In genomic region chr9:23045486-23045885, GRCm38 (mm10) we compare ENCODE assay signal across 25 mouse cellular contexts.
"Had no signal": no experiment of that assay in that cellular context is flagged by ENCODE, and none has a peak within 500 bp of the region (broad histone marks: within the 10 kb centered on the region; RNA-seq: fewer than 3 reads in every experiment).

No protein-coding gene starts in this region.

- DNase-seq: gastrocnemius, postnatal 14 days; gastrocnemius, postnatal 36 days; heart, adult 11 months; heart, adult 2 months; heart, postnatal 14 days; heart, postnatal 36 days; kidney, adult 11 months; kidney, adult 2 months; kidney, adult 9 months; kidney, postnatal 14 days; kidney, postnatal 36 days had no signal

- H3K9me3 ChIP-seq: heart, embryonic 13.5 days; heart, embryonic 15.5 days; hindbrain, embryonic 13.5 days; hindbrain, embryonic 15.5 days; kidney, embryonic 15.5 days; limb, embryonic 13.5 days; limb, embryonic 15.5 days; liver, embryonic 12.5 days had no signal

- H3K36me3 ChIP-seq: heart, embryonic 13.5 days; heart, embryonic 15.5 days; hindbrain, embryonic 13.5 days; hindbrain, embryonic 15.5 days; kidney, embryonic 15.5 days; limb, embryonic 13.5 days; limb, embryonic 15.5 days; liver, embryonic 12.5 days had no signal

- ATAC-seq: hindbrain, postnatal 0 days; intestine, embryonic 16.5 days; liver, embryonic 12.5 days had no signal

- H3K9ac ChIP-seq: heart, embryonic 13.5 days; heart, embryonic 15.5 days; hindbrain, embryonic 13.5 days; hindbrain, embryonic 15.5 days; kidney, embryonic 15.5 days; limb, embryonic 13.5 days; limb, embryonic 15.5 days; liver, embryonic 12.5 days; liver, embryonic 14.5 days had no signal

- H3K4me2 ChIP-seq: heart, embryonic 11.5 days; heart, embryonic 13.5 days; heart, embryonic 15.5 days; hindbrain, embryonic 13.5 days; hindbrain, embryonic 15.5 days; kidney, embryonic 15.5 days; limb, embryonic 13.5 days; limb, embryonic 15.5 days; liver, embryonic 12.5 days had no signal

- H3K27ac ChIP-seq: heart, adult 2 months; heart, embryonic 13.5 days; heart, embryonic 15.5 days; hindbrain, embryonic 13.5 days; hindbrain, embryonic 15.5 days; hindbrain, postnatal 0 days; kidney, embryonic 15.5 days; kidney, postnatal 0 days; left cerebral cortex, adult 2 months; limb, embryonic 13.5 days; limb, embryonic 15.5 days; liver, embryonic 12.5 days; liver, embryonic 14.5 days had no signal

- H3K4me1 ChIP-seq: hindbrain, embryonic 15.5 days; liver, embryonic 12.5 days had no signal

- H3K27me3 ChIP-seq: heart, embryonic 13.5 days; heart, embryonic 15.5 days; hindbrain, embryonic 13.5 days; hindbrain, embryonic 15.5 days; kidney, embryonic 15.5 days; limb, embryonic 13.5 days; limb, embryonic 15.5 days; liver, embryonic 12.5 days had no signal

- H3K4me3 ChIP-seq: heart, adult 2 months; heart, embryonic 13.5 days; heart, embryonic 15.5 days; hindbrain, embryonic 13.5 days; hindbrain, embryonic 15.5 days; kidney, embryonic 15.5 days; left cerebral cortex, adult 2 months; limb, embryonic 13.5 days; limb, embryonic 15.5 days; liver, embryonic 12.5 days had no signal
